Mouse (Mus musculus) forebrain, postnatal 0 days (tissue): ENCODE data around the gene 1110051M20Rik. TPM values are rescaled to one million over a fixed set of nuclear protein-coding genes. Genes with fewer than 3 reads are reported as not detected.
"Not testable (repeated sequence)": the region's sequence is repeated elsewhere in the genome, so short reads cannot be mapped to it uniquely, and the experiment has no call there.

Source experiments
- ATAC-seq: fragments of 200-750 bp; cut with Nextera tagmentation; 2 replicates; pipeline ENCODE4 v1.8.0; 2017; ENCODE audit warnings: mild to moderate bottlenecking, moderate library complexity
- DNase-seq: peaks from one replicate; pipeline ENCODE4 v3.0.0-alpha.2; 2015
- H3K27ac ChIP-seq: fragments of 300-500 bp; sonication (generic); 2 replicates; pipeline ENCODE4 v1.5.1; 2014; ENCODE audit warnings: low read depth, mild to moderate bottlenecking, antibody characterized with exemption, low read length, moderate library complexity, mixed read lengths
- H3K27me3 ChIP-seq: fragments of 300-500 bp; sonication (generic); 2 replicates; pipeline ENCODE4 v1.6.1; 2014; ENCODE audit warnings: mild to moderate bottlenecking, low read length, mixed read lengths; ENCODE audit not compliant: insufficient read depth
- H3K36me3 ChIP-seq: fragments of 300-500 bp; sonication (generic); 2 replicates; pipeline ENCODE4 v1.6.1; 2014; ENCODE audit warnings: mild to moderate bottlenecking, moderate library complexity; ENCODE audit not compliant: insufficient read depth
- H3K4me1 ChIP-seq: fragments of 300-500 bp; sonication (generic); 2 replicates; pipeline ENCODE4 v1.6.1; 2014; ENCODE audit warnings: antibody characterized with exemption; ENCODE audit not compliant: insufficient read depth
- H3K4me2 ChIP-seq: fragments of 300-500 bp; sonication (generic); 2 replicates; pipeline ENCODE4 v1.6.1; 2014; ENCODE audit warnings: low read depth, mild to moderate bottlenecking, moderate library complexity
- H3K4me3 ChIP-seq: fragments of 300-500 bp; sonication (generic); 2 replicates; pipeline ENCODE4 v1.5.1; 2014; ENCODE audit warnings: low read depth, low read length, mixed read lengths
- H3K9ac ChIP-seq: fragments of 300-500 bp; sonication (generic); 2 replicates; pipeline ENCODE4 v1.6.1; 2014; ENCODE audit warnings: mild to moderate bottlenecking
- H3K9me3 ChIP-seq: fragments of 300-500 bp; sonication (generic); 2 replicates; pipeline ENCODE4 v1.6.1; 2016; ENCODE audit warnings: low read length
- CTCF ChIP-seq: sonication (generic); IDR thresholded peaks from 2 replicates; pipeline ENCODE4 v1.5.1; 2016; ENCODE audit warnings: antibody characterized with exemption, control low read depth, low read depth
- WGBS: fragments of 180-500 bp; shearing (Covaris S2); extraction: QIAGEN DNeasy Blood & Tissue Kit; methylation state at CpG from one replicate; pipeline ENCODE4 v1.1.7; 2014; 5-methylcytosine and 5-hydroxymethylcytosine counted together
- polyA plus RNA-seq: library from polyadenylated mRNA; unstranded; fragments of >200 nt; fragmentation: Nextera tagmentation; extraction: Ambion mirVana; gene quantifications from 2 replicates; pipeline ENCODE4 v1.2.1, GENCODE M21; 2015
- total RNA-seq: library from RNA; depleted of rRNA; stranded (reverse); fragments of >200 nt; gene quantifications from 2 replicates; pipeline ENCODE4 v1.2.3, GENCODE M21; 2014; rRNA removed

1110051M20Rik gene
- total RNA-seq (127 and 147 TPM in 2 replicates), polyA plus RNA-seq (165 and 182 TPM in 2 replicates)

DNA sequence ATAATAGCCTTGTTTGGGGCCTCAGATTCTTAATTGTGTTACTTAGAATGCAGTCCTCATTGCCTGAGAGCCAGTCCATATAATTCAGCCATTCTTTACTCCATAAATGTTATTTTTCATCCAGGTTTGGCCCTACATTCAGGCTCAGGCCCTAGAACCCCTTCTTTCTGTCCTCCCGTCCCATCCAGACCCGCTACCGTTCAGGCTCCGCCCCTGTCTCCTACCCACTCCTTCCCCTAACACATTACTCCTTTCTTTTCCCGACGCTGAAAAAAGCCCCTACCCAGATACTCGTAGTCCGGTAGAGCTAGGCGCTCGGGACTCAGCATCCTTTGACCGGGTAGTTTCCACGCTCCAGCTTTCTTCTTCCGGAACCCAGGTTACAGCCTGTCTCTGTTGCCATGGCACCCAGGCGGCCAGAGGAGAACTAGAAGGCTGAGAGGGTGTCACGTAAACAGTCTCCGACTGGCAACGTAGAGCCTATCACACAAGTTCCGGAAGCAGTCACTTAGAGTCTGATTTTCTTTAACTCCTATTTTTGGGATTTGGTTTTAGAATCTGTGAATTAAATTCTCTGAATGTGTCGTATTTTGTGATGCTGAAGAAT is at the start of gene 1110051M20Rik:
Gene 1110051M20Rik, minus strand, starts transcription at position 419 of the 607 bp plus-strand sequence.
- H3K9me3 ChIP-seq = no peaks in the 10 kb centered on the region
- DNase-seq = peak; percentile 95
- peak within 1 kb of the TSS; percentile 56 for H3K4me2 ChIP-seq
- H3K9ac ChIP-seq = peak within 1 kb of the TSS; percentile 71
- H3K4me3 ChIP-seq = peak within 1 kb of the TSS; percentile 76
- no peak for TF ChIP-seq CTCF
- no peaks in the 10 kb centered on the region for H3K27me3 ChIP-seq
- H3K36me3 ChIP-seq = no peaks in the 10 kb centered on the region
- H3K27ac ChIP-seq = peak within 1 kb of the TSS; percentile 75
- H3K4me1 ChIP-seq = peaks cover 7% of the 10 kb centered on the region
- ATAC-seq = peak; percentile 100
- WGBS = under 1% methylated on average over 19 of the region's 19 CpGs

DNA sequence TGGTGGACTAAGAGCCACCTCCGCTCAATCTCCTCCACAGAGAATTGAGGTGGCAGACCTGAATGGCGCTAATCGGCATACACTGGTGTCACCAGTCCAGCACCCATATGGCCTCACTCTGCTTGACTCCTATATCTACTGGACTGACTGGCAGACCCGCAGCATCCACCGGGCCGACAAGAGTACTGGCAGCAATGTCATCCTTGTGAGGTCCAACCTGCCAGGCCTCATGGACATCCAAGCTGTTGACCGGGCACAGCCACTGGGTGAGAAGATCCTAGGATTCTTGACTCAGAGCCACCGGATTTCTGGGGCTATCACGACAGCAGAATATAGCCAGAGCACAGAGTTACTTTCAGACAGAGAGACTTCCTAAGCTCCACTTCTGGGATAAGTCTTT is 49.5 kb upstream of the 1110051M20Rik start:
- ATAC-seq = no peak
- WGBS = 96% methylated on average over 9 of the region's 9 CpGs
- 0 out of 2 replicates have a peak, but pooled peaks cover 7% of the 10 kb centered on the region for H3K36me3 ChIP-seq
- no peaks in the 10 kb centered on the region for H3K4me1 ChIP-seq
- no peak overlapping the region for H3K4me2 ChIP-seq
- H3K27me3 ChIP-seq = no peaks in the 10 kb centered on the region
- no peak overlapping the region for H3K4me3 ChIP-seq
- H3K27ac ChIP-seq = no peak overlapping the region
- DNase-seq = no peak
- no peaks in the 10 kb centered on the region for H3K9me3 ChIP-seq
- no peak overlapping the region for H3K9ac ChIP-seq
- TF ChIP-seq CTCF = no peak

DNA sequence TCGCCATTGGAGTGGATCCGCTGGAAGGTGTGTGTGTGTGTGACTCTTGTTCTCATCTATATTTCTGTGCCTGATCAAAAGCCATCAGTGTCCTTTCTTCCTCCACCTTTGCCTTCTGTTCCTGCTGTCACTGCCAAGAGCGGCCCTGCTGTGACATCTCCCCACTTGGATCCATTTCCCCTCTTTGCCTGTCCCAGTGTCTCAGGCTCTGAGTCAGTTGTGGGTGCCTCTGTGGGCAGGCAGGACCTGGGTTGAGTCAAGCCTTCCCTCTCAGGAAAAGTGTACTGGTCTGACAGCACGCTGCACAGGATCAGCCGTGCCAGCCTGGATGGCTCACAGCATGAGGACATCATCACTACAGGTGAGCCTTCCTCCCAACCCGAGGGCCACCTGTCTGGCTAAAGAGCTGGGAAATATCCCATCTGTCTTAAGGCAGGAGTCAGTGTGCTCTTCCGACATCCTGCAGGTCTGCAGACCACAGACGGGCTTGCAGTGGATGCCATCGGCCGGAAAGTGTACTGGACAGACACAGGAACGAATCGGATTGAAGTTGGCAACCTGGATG is 47.6 kb upstream of the 1110051M20Rik start:
- no peaks in the 10 kb centered on the region for H3K27me3 ChIP-seq
- no peak overlapping the region for H3K27ac ChIP-seq
- H3K4me2 ChIP-seq = no peak overlapping the region
- no peaks in the 10 kb centered on the region for H3K4me1 ChIP-seq
- no peak for TF ChIP-seq CTCF
- ATAC-seq (no peak), DNase-seq (no peak)
- no peak overlapping the region for H3K4me3 ChIP-seq
- no peaks in the 10 kb centered on the region for H3K9me3 ChIP-seq
- 0 out of 2 replicates have a peak, but pooled peaks cover 7% of the 10 kb centered on the region for H3K36me3 ChIP-seq
- H3K9ac ChIP-seq = no peak overlapping the region
- 96% methylated on average over 12 of the region's 12 CpGs for WGBS

DNA sequence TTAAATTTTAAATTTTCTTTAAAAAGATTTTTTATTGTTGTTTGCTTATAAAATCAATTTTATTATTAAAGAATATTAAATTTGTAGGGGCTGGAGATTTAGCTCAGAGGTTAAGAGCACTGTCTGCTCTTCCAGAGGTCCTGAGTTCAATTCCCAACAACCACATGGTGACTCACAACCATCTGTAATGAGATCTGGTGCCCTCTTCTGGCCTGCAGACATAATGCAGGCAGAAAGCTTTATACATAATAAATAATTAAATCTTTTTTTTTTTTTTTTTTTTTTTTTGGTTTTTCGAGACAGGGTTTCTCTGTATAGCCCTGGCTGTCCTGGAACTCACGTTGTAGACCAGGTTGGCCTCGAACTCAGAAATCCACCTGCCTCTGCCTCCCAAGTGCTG is 42.8 kb upstream of the 1110051M20Rik start:
- WGBS = 50% methylated on average over 2 of the region's 3 CpGs
- not testable (repeated sequence) for H3K27ac ChIP-seq, H3K4me1 ChIP-seq, H3K9ac ChIP-seq, H3K4me3 ChIP-seq, H3K4me2 ChIP-seq, H3K9me3 ChIP-seq, DNase-seq, H3K27me3 ChIP-seq, ATAC-seq, H3K36me3 ChIP-seq
- TF ChIP-seq CTCF = peak; percentile 43

DNA sequence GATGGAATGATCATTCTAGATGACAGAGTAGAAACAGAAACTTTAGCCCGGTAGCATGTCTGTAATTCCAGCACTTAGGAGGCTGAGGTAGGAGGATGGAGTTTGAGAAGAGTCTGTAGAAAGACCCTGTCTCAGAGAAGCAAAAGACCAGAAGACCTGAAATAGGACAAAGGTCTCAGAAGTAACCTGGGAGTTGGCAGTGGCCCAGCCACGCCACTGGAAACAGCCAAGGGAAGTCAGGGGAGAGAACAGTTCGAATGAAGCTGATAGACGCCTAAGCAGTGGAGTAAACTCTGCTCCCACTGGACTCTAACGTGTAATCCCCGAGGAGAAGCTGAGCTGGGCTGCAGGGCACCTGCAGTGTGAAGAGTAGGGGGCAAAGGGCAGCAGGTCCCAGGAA is 40.8 kb upstream of the 1110051M20Rik start:
- ATAC-seq = no peak
- Histone ChIP-seq H3K9me3 (no peaks in the 10 kb centered on the region), H3K4me2 (no peak overlapping the region), H3K27ac (no peak overlapping the region), H3K4me1 (no peaks in the 10 kb centered on the region), H3K9ac (no peak overlapping the region), H3K4me3 (no peak overlapping the region), H3K36me3 (no peaks in the 10 kb centered on the region; the same call in 1 of the 2 replicates), H3K27me3 (no peaks in the 10 kb centered on the region)
- 84% methylated on average over 6 of the region's 6 CpGs for WGBS
- no peak for TF ChIP-seq CTCF
- no peak for DNase-seq

DNA sequence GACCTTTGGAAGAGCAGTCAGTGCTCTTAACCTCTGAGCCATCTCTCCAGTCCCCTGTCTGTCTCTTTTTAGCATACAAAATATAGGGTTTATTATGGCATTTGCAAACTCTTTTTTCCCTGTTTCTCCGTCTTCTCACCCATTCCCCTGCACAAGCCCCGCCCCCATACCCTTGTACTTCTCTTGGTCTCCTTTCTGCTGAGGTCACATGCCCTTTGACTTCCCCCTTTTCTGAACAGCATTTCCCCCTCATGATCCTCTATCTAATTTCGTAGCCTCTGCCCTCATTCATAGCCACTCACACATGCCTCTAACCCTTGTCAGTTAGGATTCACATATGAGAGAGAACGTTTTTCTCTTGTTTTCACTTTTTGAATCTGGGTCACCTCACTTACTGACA is 40.2 kb upstream of the 1110051M20Rik start:
- no peak for TF ChIP-seq CTCF
- no peak overlapping the region for H3K4me3 ChIP-seq
- no peaks in the 10 kb centered on the region; the same call in 1 of the 2 replicates for H3K36me3 ChIP-seq
- H3K4me2 ChIP-seq = no peak overlapping the region
- no peaks in the 10 kb centered on the region for H3K27me3 ChIP-seq
- no peaks in the 10 kb centered on the region for H3K9me3 ChIP-seq
- 89% methylated on average over 4 of the region's 4 CpGs for WGBS
- DNase-seq (no peak), ATAC-seq (no peak)
- H3K4me1 ChIP-seq = no peaks in the 10 kb centered on the region
- no peak overlapping the region for H3K9ac ChIP-seq
- H3K27ac ChIP-seq = no peak overlapping the region

DNA sequence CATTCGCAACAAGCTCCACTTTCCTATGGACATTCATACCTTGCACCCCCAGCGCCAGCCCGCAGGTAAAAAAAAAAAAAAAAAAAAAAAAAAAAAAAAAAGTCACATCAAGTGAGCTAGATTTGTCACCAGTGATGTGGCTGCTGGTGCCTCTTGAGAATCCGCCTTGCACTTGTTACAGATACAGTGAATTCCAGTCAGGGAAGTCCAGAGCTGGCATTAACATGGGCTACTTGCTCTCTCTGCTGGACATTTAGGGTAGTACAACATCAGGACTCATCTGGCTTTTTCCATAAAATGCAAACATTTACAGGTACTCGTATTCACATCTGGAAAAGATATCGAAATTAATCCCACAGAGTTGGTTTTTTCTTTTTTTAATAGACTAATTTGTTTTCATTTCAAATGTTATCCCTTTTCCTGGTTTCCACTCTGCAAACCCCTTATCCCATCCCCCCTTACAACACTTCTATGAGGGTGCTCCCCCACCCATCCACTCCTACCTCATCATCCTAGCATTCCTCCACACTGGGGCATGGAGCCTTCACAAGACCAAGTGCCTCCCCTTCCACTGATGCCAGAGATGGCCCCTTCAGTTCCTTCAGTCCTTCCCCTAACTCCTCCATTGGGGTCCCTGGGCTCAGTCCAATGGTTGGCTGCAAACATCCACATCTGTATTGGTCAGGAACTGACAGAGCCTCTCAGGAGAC is 36.5 kb upstream of the 1110051M20Rik start:
- H3K4me3 ChIP-seq = no peak overlapping the region
- WGBS = 55% methylated on average over 6 of the region's 6 CpGs
- H3K9ac ChIP-seq = no peak overlapping the region
- H3K27me3 ChIP-seq = no peaks in the 10 kb centered on the region
- no peaks in the 10 kb centered on the region for H3K9me3 ChIP-seq
- peak; percentile 83 for DNase-seq
- no peak overlapping the region for H3K4me2 ChIP-seq
- peak; percentile 85 for TF ChIP-seq CTCF
- peak; percentile 88 for ATAC-seq
- H3K4me1 ChIP-seq = no peaks in the 10 kb centered on the region
- H3K36me3 ChIP-seq = no peaks in the 10 kb centered on the region
- no peak overlapping the region for H3K27ac ChIP-seq
